Mouse (Mus musculus): ENCODE data around the gene Ppp1r1b. TPM values are rescaled to one million over a fixed set of nuclear protein-coding genes. Genes with fewer than 3 reads are reported as not detected.

Ppp1r1b gene
- total and polyA plus RNA-seq, 3 experiments, result 0.08 TPM; not detected in 2

GRCm38 (mm10) chr11:98342000-98342945, 5.9 kb upstream of the Ppp1r1b start:
- peaks cover 68% of the 10 kb centered on the region for H3K27me3 ChIP-seq (replicated peaks)
- in situ Hi-C loops (cut with MboI; ENCODE audit: low pct_ligation_motif_present, low pct_unique_long_range_greater_than_20kb, low sequenced_read_pairs) (loop anchor here (5.0 to 25.0 kb wide), 2 partner anchors 75 to 295 kb away; partner anchors contain the start of genes Gm12355, Gsdma2 and Gsdma3), dilution Hi-C loops (cut with MboI; ENCODE audit: extremely low pct_ligation_motif_present, extremely low pct_unique_long_range_greater_than_20kb, low sequenced_read_pairs) (no loop called here)
- peak; percentile 92 for DNase-seq (ENCODE audit: extremely low read depth)
- no peaks in the 10 kb centered on the region for H3K79me2 ChIP-seq (replicated peaks; ENCODE audit: control insufficient read depth, extremely low read depth, insufficient read depth, poor library complexity, severe bottlenecking)
- H3K9me3 ChIP-seq (replicated peaks; ENCODE audit: low read length), result no peaks in the 10 kb centered on the region
- no peak overlapping the region for H3K27ac ChIP-seq (ENCODE audit: insufficient read depth, low read depth)
- H3K36me3 ChIP-seq (replicated peaks in 1 of 2; ENCODE audit: control insufficient read depth in 1 of 2, insufficient read depth in 1 of 2, low read length in 1 of 2), result no peaks in the 10 kb centered on the region
- H3K4me3 ChIP-seq (replicated peaks in 1 of 3; ENCODE audit: low read depth in 2 of 3, low read length in 2 of 3, poor library complexity in 1 of 3), result peak overlapping the region in 1 of 3 experiments; percentile 27
- peak overlapping the region; percentile 26 for H3K4me2 ChIP-seq (ENCODE audit: insufficient read depth, low read depth, poor library complexity, severe bottlenecking)
- no peak overlapping the region for H3K9ac ChIP-seq (ENCODE audit: insufficient read depth, low read depth)
- peaks cover 14 to 39% of the 10 kb centered on the region in 2 experiments for H3K4me1 ChIP-seq (ENCODE audit: control insufficient read depth in 1 of 2, insufficient read depth in 2 of 2)
- TF ChIP-seq ZMIZ1 (IDR thresholded peaks at IDR 0.05; ENCODE audit: low read depth, low read length), result no peak
- peak; percentile 98 for TF ChIP-seq SMC3 (IDR thresholded peaks at IDR 0.05; ENCODE audit: low read depth, low read length)
- TF ChIP-seq USF2 (conservative IDR thresholded peaks at IDR 0.05; ENCODE audit: low read depth, low read length), result no peak
- peak; percentile 66 for TF ChIP-seq ELF1 (IDR thresholded peaks at IDR 0.05; ENCODE audit: low read depth, low read length)
- peak; percentile 74 for TF ChIP-seq ZNF384 (IDR thresholded peaks at IDR 0.05; ENCODE audit: low read depth, low read length)
- 0 out of 2 replicates have a peak, but pooled peaks have one; percentile 16 for TF ChIP-seq MAFK (IDR thresholded peaks at IDR 0.05; ENCODE audit: insufficient replicate concordance, low read length)
- TF ChIP-seq GABPA (IDR thresholded peaks at IDR 0.05; ENCODE audit: insufficient replicate concordance, low read depth, low read length), result no peak
- no peak for TF ChIP-seq POLR2AphosphoS2 (IDR thresholded peaks at IDR 0.05; ENCODE audit: low read depth, low read length)
- TF ChIP-seq ZC3H11A (IDR thresholded peaks at IDR 0.05; ENCODE audit: low read depth, low read length), result peak; percentile 76
- TF ChIP-seq SIN3A (IDR thresholded peaks at IDR 0.05; ENCODE audit: low read length), result peak; percentile 67; the same call in 1 of the 2 replicates
- TF ChIP-seq E2F4 (IDR thresholded peaks at IDR 0.05; ENCODE audit: insufficient replicate concordance, low read depth, low read length), result peak; percentile 75; the same call in 1 of the 2 replicates
- TF ChIP-seq JUN (IDR thresholded peaks at IDR 0.05; ENCODE audit: insufficient read depth, low read depth, low read length), result peak; percentile 5; the same call in 1 of the 2 replicates
- TF ChIP-seq ZKSCAN1 (IDR thresholded peaks at IDR 0.05; ENCODE audit: borderline replicate concordance, low read depth, low read length), result no peak
- peak; percentile 59 for TF ChIP-seq HCFC1 (IDR thresholded peaks at IDR 0.05; ENCODE audit: low read depth, low read length)
- no peak for TF ChIP-seq PAX5 (IDR thresholded peaks at IDR 0.05; ENCODE audit: low read length)
- TF ChIP-seq MAZ (IDR thresholded peaks at IDR 0.05; ENCODE audit: low read depth, low read length), result peak; percentile 95
- no peak for TF ChIP-seq TBP (conservative IDR thresholded peaks at IDR 0.05; ENCODE audit: low read depth, low read length)
- TF ChIP-seq USF1 (IDR thresholded peaks at IDR 0.05; ENCODE audit: low read depth, low read length), result no peak
- TF ChIP-seq POLR2A (IDR thresholded peaks at IDR 0.05; ENCODE audit: low read depth, low read length), result peak; percentile 46
- TF ChIP-seq IRF4 (IDR thresholded peaks at IDR 0.05; ENCODE audit: low read depth, low read length), result peak; percentile 90
- peak; percentile 87 for TF ChIP-seq TCF12 (IDR thresholded peaks at IDR 0.05; ENCODE audit: low read depth, low read length)
- no peak for TF ChIP-seq CHD1 (IDR thresholded peaks at IDR 0.05; ENCODE audit: low read depth, low read length)
- peak; percentile 60 for TF ChIP-seq NRF1 (IDR thresholded peaks at IDR 0.05; ENCODE audit: low read depth, low read length)
- 0 out of 2 replicates have a peak, but pooled peaks have one; percentile 21 for TF ChIP-seq ETS1 (conservative IDR thresholded peaks at IDR 0.05; ENCODE audit: low read depth, low read length)
- peak; percentile 56; the same call in 1 of the 2 replicates for TF ChIP-seq MAX (IDR thresholded peaks at IDR 0.05; ENCODE audit: low read length)
- TF ChIP-seq CHD2 (IDR thresholded peaks at IDR 0.05; ENCODE audit: low read length), result peak; percentile 96
- TF ChIP-seq MXI1 (IDR thresholded peaks at IDR 0.05; ENCODE audit: low read depth, low read length), result peak; percentile 29; the same call in 1 of the 2 replicates
- peak; percentile 73 for TF ChIP-seq BHLHE40 (IDR thresholded peaks at IDR 0.05; ENCODE audit: low read depth, low read length)
- peak; percentile 62; the same call in 1 of the 2 replicates for TF ChIP-seq MYC (IDR thresholded peaks at IDR 0.05; ENCODE audit: low read depth, low read length)
- TF ChIP-seq RCOR1 (conservative IDR thresholded peaks at IDR 0.05; ENCODE audit: low read depth, low read length), result peak; percentile 60; the same call in 1 of the 2 replicates
- 0 out of 2 replicates have a peak, but pooled peaks have one; percentile 61 for TF ChIP-seq KAT2A (IDR thresholded peaks at IDR 0.05; ENCODE audit: insufficient replicate concordance, low read length)
- peak; percentile 65 for TF ChIP-seq EP300 (IDR thresholded peaks at IDR 0.05; ENCODE audit: low read length)
- TF ChIP-seq MEF2A (IDR thresholded peaks at IDR 0.05; ENCODE audit: borderline replicate concordance, low read depth, low read length), result peak; percentile 79
- peak; percentile 98 for TF ChIP-seq RAD21 (IDR thresholded peaks at IDR 0.05; ENCODE audit: low read depth, low read length)
- TF ChIP-seq JUND (conservative IDR thresholded peaks at IDR 0.05; ENCODE audit: low read depth, low read length), result no peak
- TF ChIP-seq UBTF (IDR thresholded peaks at IDR 0.05; ENCODE audit: low read depth, low read length), result 0 out of 2 replicates have a peak, but pooled peaks have one; percentile 35
- peak; percentile 91 to 100 for TF ChIP-seq CTCF (conservative IDR thresholded peaks at IDR 0.05 in 1 of 2, IDR thresholded peaks at IDR 0.05 in 1 of 2; ENCODE audit: low read depth in 2 of 2, low read length in 2 of 2)

Data from CH12.LX (cell line).